Mouse (Mus musculus): Measurements from ENCODE around the gene Pacrg. TPM values are rescaled to one million over a fixed set of nuclear protein-coding genes. Genes with fewer than 3 reads are reported as not detected.

The Pacrg gene
- polyA plus RNA-seq, 1 experiment, result 264 TPM

GRCm38 (mm10) chr17:10508088-10508487, 332.0 kb downstream of the Pacrg start:
- Histone ChIP-seq H3K27ac (ENCODE audit: control insufficient read depth, insufficient read depth, low read depth, low read length) (no peak overlapping the region), H3K4me3 (ENCODE audit: control insufficient read depth, low read depth, low read length) (no peak overlapping the region), H3K27me3 (ENCODE audit: control insufficient read depth, insufficient read depth, low read length) (no peaks in the 10 kb centered on the region), H3K4me1 (ENCODE audit: control insufficient read depth, insufficient read depth, low read length) (peaks cover 2% of the 10 kb centered on the region; the same call in 1 of the 2 replicates), H3K36me3 (ENCODE audit: control insufficient read depth, insufficient read depth, low read length) (no peaks in the 10 kb centered on the region)
- TF ChIP-seq CTCF (IDR thresholded peaks at IDR 0.05; ENCODE audit: control insufficient read depth, insufficient read depth, insufficient replicate concordance, low read depth, low read length), result no peak
- no peak for TF ChIP-seq POLR2A (IDR thresholded peaks at IDR 0.05; ENCODE audit: control insufficient read depth, low read depth, low read length)

DNA sequence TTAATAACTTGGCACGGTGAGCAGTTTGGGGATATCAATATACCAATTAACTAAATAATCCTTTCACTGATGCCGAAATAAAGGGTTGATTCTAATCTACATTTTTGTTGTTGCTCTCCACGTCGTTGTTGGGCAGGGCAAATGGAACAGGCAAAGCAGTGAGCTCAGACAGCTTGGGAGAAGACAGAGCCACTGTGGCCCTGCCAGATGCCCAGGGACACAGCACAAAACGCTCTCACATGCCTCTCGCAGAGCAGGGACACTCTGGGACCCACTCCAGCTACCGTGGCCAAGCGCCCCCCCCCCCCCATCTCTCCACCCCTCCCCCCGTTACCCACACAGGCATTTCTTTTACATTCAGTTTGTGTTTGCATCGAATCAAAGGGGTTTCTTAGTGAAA, 332.6 kb downstream of the Pacrg start:
- Histone ChIP-seq H3K27ac (ENCODE audit: control insufficient read depth, insufficient read depth, low read depth, low read length) (no peak overlapping the region), H3K4me1 (ENCODE audit: control insufficient read depth, insufficient read depth, low read length) (peaks cover 2% of the 10 kb centered on the region; the same call in 1 of the 2 replicates), H3K4me3 (ENCODE audit: control insufficient read depth, low read depth, low read length) (no peak overlapping the region), H3K36me3 (ENCODE audit: control insufficient read depth, insufficient read depth, low read length) (no peaks in the 10 kb centered on the region), H3K27me3 (ENCODE audit: control insufficient read depth, insufficient read depth, low read length) (no peaks in the 10 kb centered on the region)
- TF ChIP-seq POLR2A (IDR thresholded peaks at IDR 0.05; ENCODE audit: control insufficient read depth, low read depth, low read length), result no peak
- TF ChIP-seq CTCF (IDR thresholded peaks at IDR 0.05; ENCODE audit: control insufficient read depth, insufficient read depth, insufficient replicate concordance, low read depth, low read length), result no peak

GRCm38 (mm10) chr17:10506896-10507295, 333.2 kb downstream of the Pacrg start:
- no peak overlapping the region for H3K4me3 ChIP-seq (ENCODE audit: control insufficient read depth, low read depth, low read length)
- H3K36me3 ChIP-seq (ENCODE audit: control insufficient read depth, insufficient read depth, low read length), result no peaks in the 10 kb centered on the region
- TF ChIP-seq CTCF (IDR thresholded peaks at IDR 0.05; ENCODE audit: control insufficient read depth, insufficient read depth, insufficient replicate concordance, low read depth, low read length) (no peak), POLR2A (IDR thresholded peaks at IDR 0.05; ENCODE audit: control insufficient read depth, low read depth, low read length) (no peak)
- no peaks in the 10 kb centered on the region for H3K27me3 ChIP-seq (ENCODE audit: control insufficient read depth, insufficient read depth, low read length)
- H3K27ac ChIP-seq (ENCODE audit: control insufficient read depth, insufficient read depth, low read depth, low read length), result no peak overlapping the region
- H3K4me1 ChIP-seq (ENCODE audit: control insufficient read depth, insufficient read depth, low read length), result peaks cover 2% of the 10 kb centered on the region; the same call in 1 of the 2 replicates

DNA sequence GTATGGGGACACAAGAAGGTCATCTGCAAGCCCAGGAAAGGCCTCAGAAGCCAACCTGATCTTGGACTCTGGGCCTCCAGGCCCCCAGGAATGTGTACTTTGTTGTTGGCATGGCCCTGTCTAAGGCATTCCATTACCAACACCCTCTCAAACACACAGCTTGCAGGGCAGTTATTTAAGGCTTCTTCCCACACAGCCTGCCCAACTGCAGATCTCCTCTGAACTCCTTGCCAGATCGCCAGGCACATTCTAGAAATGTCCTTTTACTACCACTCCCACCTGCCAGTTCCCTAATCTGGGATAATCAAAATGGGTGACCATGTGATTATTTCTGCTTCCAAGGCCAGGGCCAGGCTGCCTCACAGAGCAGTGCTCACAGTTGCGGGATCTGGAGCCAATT, 338.7 kb downstream of the Pacrg start:
- no peaks in the 10 kb centered on the region for H3K36me3 ChIP-seq (ENCODE audit: control insufficient read depth, insufficient read depth, low read length)
- H3K27ac ChIP-seq (ENCODE audit: control insufficient read depth, insufficient read depth, low read depth, low read length), result no peak overlapping the region
- TF ChIP-seq CTCF (IDR thresholded peaks at IDR 0.05; ENCODE audit: control insufficient read depth, insufficient read depth, insufficient replicate concordance, low read depth, low read length) (no peak), POLR2A (IDR thresholded peaks at IDR 0.05; ENCODE audit: control insufficient read depth, low read depth, low read length) (no peak)
- no peaks in the 10 kb centered on the region for H3K27me3 ChIP-seq (ENCODE audit: control insufficient read depth, insufficient read depth, low read length)
- H3K4me1 ChIP-seq (ENCODE audit: control insufficient read depth, insufficient read depth, low read length), result no peaks in the 10 kb centered on the region
- no peak overlapping the region for H3K4me3 ChIP-seq (ENCODE audit: control insufficient read depth, low read depth, low read length)

DNA sequence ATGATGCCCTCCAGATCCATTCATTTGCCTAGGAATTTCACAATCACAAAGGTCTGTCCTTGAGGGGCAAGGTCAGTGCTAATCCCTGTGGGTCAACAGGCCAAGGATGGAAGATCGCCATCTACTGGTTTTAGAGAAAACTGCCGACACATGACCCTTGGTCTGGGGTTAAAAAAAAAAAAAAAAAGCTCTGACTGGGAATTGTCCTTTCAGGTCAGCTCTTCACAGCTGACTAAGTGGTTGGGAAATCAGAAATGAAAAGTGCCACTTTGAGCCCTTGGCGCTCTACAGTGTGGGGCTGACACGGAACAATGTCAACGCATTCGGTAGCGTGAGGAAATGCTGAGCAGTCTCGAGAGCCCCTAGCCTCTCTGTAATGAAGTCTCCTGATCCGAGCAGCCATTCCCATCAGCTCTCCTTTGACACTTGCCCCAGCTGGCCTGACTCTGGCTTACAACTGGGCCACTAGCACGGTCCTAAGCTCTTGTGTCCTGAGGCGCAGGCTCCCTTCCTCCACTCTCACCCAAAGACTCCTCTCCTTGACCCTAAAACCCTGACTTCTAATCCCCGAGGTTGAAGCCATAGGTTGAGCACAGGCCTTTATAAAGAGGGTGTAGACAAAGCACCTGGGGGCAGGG, 339.2 kb downstream of the Pacrg start:
- H3K27ac ChIP-seq (ENCODE audit: control insufficient read depth, insufficient read depth, low read depth, low read length), result no peak overlapping the region
- no peaks in the 10 kb centered on the region for H3K36me3 ChIP-seq (ENCODE audit: control insufficient read depth, insufficient read depth, low read length)
- no peak overlapping the region for H3K4me3 ChIP-seq (ENCODE audit: control insufficient read depth, low read depth, low read length)
- TF ChIP-seq POLR2A (IDR thresholded peaks at IDR 0.05; ENCODE audit: control insufficient read depth, low read depth, low read length) (no peak), CTCF (IDR thresholded peaks at IDR 0.05; ENCODE audit: control insufficient read depth, insufficient read depth, insufficient replicate concordance, low read depth, low read length) (no peak)
- H3K27me3 ChIP-seq (ENCODE audit: control insufficient read depth, insufficient read depth, low read length), result no peaks in the 10 kb centered on the region
- no peaks in the 10 kb centered on the region for H3K4me1 ChIP-seq (ENCODE audit: control insufficient read depth, insufficient read depth, low read length)

GRCm38 (mm10) chr17:10498935-10499655, 341.0 kb downstream of the Pacrg start:
- H3K36me3 ChIP-seq (ENCODE audit: control insufficient read depth, insufficient read depth, low read length), result no peaks in the 10 kb centered on the region
- no peak overlapping the region for H3K27ac ChIP-seq (ENCODE audit: control insufficient read depth, insufficient read depth, low read depth, low read length)
- H3K4me1 ChIP-seq (ENCODE audit: control insufficient read depth, insufficient read depth, low read length), result no peaks in the 10 kb centered on the region
- TF ChIP-seq CTCF (IDR thresholded peaks at IDR 0.05; ENCODE audit: control insufficient read depth, insufficient read depth, insufficient replicate concordance, low read depth, low read length), result no peak
- TF ChIP-seq POLR2A (IDR thresholded peaks at IDR 0.05; ENCODE audit: control insufficient read depth, low read depth, low read length), result no peak
- H3K27me3 ChIP-seq (ENCODE audit: control insufficient read depth, insufficient read depth, low read length), result no peaks in the 10 kb centered on the region
- no peak overlapping the region for H3K4me3 ChIP-seq (ENCODE audit: control insufficient read depth, low read depth, low read length)

DNA sequence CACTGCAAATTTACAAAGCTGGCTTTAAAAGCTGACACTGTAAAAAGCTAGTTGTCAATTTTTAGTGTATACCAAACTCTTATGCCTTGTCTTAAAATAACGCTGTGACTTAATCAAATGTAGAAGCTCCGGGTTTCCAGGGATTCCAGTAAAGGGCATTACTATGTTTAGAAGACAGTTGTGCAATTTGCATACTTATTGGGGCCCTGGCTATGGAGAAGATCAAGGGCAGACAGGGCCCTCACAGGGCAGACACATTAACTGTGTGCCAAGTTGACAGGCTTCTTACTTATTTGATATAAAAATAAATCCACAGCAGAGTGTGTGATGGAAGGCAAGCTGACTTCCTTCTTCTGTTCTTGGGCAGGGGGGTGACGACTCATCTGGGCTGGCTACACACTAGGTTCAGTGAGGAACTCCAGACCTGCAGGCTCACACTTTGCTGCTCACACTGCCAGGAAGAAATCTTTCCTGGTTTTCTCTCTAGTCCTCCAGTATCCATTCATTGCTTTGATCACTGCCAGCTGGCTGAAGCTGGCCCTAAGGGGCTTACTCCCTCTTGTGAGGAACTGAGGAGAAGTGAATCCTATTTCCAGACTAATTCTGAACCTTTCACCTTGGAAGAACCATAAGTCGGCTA, 342.2 kb downstream of the Pacrg start:
- no peaks in the 10 kb centered on the region for H3K36me3 ChIP-seq (ENCODE audit: control insufficient read depth, insufficient read depth, low read length)
- no peaks in the 10 kb centered on the region for H3K27me3 ChIP-seq (ENCODE audit: control insufficient read depth, insufficient read depth, low read length)
- no peak for TF ChIP-seq CTCF (IDR thresholded peaks at IDR 0.05; ENCODE audit: control insufficient read depth, insufficient read depth, insufficient replicate concordance, low read depth, low read length)
- TF ChIP-seq POLR2A (IDR thresholded peaks at IDR 0.05; ENCODE audit: control insufficient read depth, low read depth, low read length), result no peak
- no peak overlapping the region for H3K4me3 ChIP-seq (ENCODE audit: control insufficient read depth, low read depth, low read length)
- H3K4me1 ChIP-seq (ENCODE audit: control insufficient read depth, insufficient read depth, low read length), result no peaks in the 10 kb centered on the region
- no peak overlapping the region for H3K27ac ChIP-seq (ENCODE audit: control insufficient read depth, insufficient read depth, low read depth, low read length)
